Mouse (Mus musculus) embryonic fibroblast, embryonic 13.5 days (primary cell): ENCODE data around the gene Eefsec.

Source experiments
- CTCF ChIP-seq: IDR thresholded peaks from 2 replicates; pipeline ENCODE4 v1.5.1; 2011; ENCODE audit warnings: mild to moderate bottlenecking, control low read depth, low read length, moderate library complexity, borderline replicate concordance; ENCODE audit not compliant: insufficient read depth
- POLR2A ChIP-seq: IDR thresholded peaks from 2 replicates; pipeline ENCODE4 v1.6.1; 2011; ENCODE audit warnings: low read depth, mild to moderate bottlenecking, control low read depth, low read length, moderate library complexity

DNA sequence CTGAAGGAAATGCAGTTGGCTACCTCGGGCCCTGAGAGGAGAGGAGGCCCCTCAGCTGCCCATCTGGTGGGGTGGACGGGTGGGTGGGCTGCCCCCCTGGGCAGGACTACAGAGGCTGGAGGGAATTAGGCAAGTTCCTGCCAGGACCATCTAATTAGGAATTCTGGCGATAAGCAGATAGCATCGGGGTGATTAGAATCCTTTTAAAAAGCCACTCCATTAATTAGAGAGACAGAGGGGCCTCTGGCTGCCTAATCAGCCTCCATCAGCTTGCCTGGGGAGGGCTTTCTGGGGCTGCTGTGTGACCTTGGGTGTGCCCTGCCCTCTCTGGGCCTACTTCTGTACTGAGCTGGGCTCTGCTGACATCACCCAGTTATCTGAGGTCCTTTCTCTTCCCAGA is 227.2 kb downstream of the Eefsec start:
- TF ChIP-seq POLR2A: no peak
- TF ChIP-seq CTCF: no peak
